Mouse (Mus musculus) E14TG2a.4 (cell line): ENCODE results near the gene Fshr.

Experiments
- H3K27me3 ChIP-seq: 2 replicates; pipeline ENCODE4 v1.6.1; 2014; ENCODE audit warnings: low read length, control low read depth; ENCODE audit not compliant: insufficient read depth
- H3K36me3 ChIP-seq: 2 replicates; pipeline ENCODE4 v1.6.1; 2014; ENCODE audit warnings: low read length, control low read depth; ENCODE audit not compliant: insufficient read depth
- H3K4me1 ChIP-seq: replicated peaks from 2 replicates; pipeline ENCODE4 v1.6.1; 2014; ENCODE audit warnings: low read depth, low read length, control low read depth
- H3K4me3 ChIP-seq: replicated peaks from 2 replicates; pipeline ENCODE4 v1.5.1; 2014; ENCODE audit warnings: mild to moderate bottlenecking, low read length
- H3K9me3 ChIP-seq: 2 replicates; pipeline ENCODE4 v1.6.1; 2014; ENCODE audit warnings: low read length, control low read depth
- CTCF ChIP-seq: conservative IDR thresholded peaks from 2 replicates; pipeline ENCODE4 v1.5.1; 2014; ENCODE audit warnings: low read length
- NANOG ChIP-seq: IDR thresholded peaks from 2 replicates; pipeline ENCODE4 v1.6.1; 2014; ENCODE audit warnings: borderline replicate concordance, low read length, mixed read lengths
- POU5F1 ChIP-seq: IDR thresholded peaks from 2 replicates; pipeline ENCODE4 v1.6.1; 2014; ENCODE audit warnings: low read length, borderline replicate concordance

Gene Fshr

GRCm38 (mm10) chr17:89049071-89049470 lies 151.4 kb downstream of the Fshr start:
- Histone ChIP-seq H3K27me3 (no peaks in the 10 kb centered on the region), H3K9me3 (no peaks in the 10 kb centered on the region), H3K36me3 (no peaks in the 10 kb centered on the region), H3K4me3 (no peak overlapping the region), H3K4me1 (no peaks in the 10 kb centered on the region)
- TF ChIP-seq NANOG (no peak), CTCF (no peak), POU5F1 (no peak)

DNA sequence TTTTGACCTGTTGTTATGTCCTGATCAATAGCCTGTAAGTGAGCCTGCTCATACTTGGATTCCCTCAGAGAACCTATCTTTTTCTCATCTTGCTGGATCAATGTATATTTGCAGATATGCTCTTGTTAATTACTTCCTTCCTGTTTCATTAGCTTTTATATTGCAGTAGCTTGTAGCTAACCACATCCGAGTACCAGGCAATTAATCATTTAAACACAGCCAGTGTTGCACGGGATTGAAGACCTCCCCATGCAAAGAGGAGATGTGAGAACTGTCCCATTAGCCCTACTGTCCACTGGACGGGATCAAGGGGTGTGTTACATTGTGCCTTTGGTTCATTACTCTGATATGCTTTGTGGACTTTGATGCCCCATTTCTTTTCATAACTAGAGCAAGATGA lies 154.5 kb downstream of the Fshr start:
- TF ChIP-seq NANOG: no peak
- no peak for TF ChIP-seq POU5F1
- no peak for TF ChIP-seq CTCF
- no peaks in the 10 kb centered on the region for H3K36me3 ChIP-seq
- no peaks in the 10 kb centered on the region for H3K9me3 ChIP-seq
- H3K27me3 ChIP-seq: no peaks in the 10 kb centered on the region
- no peak overlapping the region for H3K4me3 ChIP-seq
- no peaks in the 10 kb centered on the region for H3K4me1 ChIP-seq

- Histone ChIP-seq H3K4me3 (no peak overlapping the region), H3K4me1 (no peaks in the 10 kb centered on the region), H3K27me3 (no peaks in the 10 kb centered on the region), H3K9me3 (peaks cover 14% of the 10 kb centered on the region), H3K36me3 (no peaks in the 10 kb centered on the region)
- no peak for TF ChIP-seq CTCF
- no peak for TF ChIP-seq NANOG
- TF ChIP-seq POU5F1: no peak
Measured at GRCm38 (mm10) chr17:89036723-89037122, 163.8 kb downstream of the Fshr start.

DNA sequence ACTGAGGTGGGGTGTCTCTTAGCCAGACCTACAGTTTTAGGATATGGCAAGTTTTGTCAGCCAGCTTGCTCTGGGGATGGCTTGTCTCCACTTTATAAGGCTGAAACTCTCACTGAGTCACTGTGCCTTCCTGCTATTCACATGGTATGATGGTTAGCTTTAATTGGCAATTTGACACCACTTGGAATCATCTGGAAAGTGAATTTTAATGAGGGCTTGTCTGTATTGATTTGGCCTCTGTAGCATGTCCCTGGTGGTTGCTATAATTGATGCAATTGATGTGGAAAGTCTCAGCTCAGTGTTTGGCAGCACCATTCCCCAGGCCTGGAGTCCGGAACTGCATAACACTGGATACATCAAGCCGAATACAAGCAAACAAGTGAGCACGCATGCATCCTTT lies 164.4 kb downstream of the Fshr start:
- TF ChIP-seq CTCF: no peak
- TF ChIP-seq POU5F1: no peak
- Histone ChIP-seq H3K36me3 (no peaks in the 10 kb centered on the region), H3K9me3 (peaks cover 20% of the 10 kb centered on the region), H3K4me1 (no peaks in the 10 kb centered on the region), H3K4me3 (no peak overlapping the region), H3K27me3 (no peaks in the 10 kb centered on the region)

GRCm38 (mm10) chr17:89034627-89035026 lies 165.8 kb downstream of the Fshr start:
- TF ChIP-seq CTCF: no peak
- no peak for TF ChIP-seq NANOG
- no peak for TF ChIP-seq POU5F1
- Histone ChIP-seq H3K9me3 (peaks cover 20% of the 10 kb centered on the region), H3K4me1 (no peaks in the 10 kb centered on the region), H3K4me3 (no peak overlapping the region), H3K36me3 (no peaks in the 10 kb centered on the region), H3K27me3 (no peaks in the 10 kb centered on the region)

- Histone ChIP-seq H3K4me3 (no peak overlapping the region), H3K4me1 (no peaks in the 10 kb centered on the region), H3K9me3 (peaks cover 20% of the 10 kb centered on the region), H3K36me3 (no peaks in the 10 kb centered on the region), H3K27me3 (no peaks in the 10 kb centered on the region)
- TF ChIP-seq CTCF (no peak), NANOG (no peak), POU5F1 (no peak)
Measured at GRCm38 (mm10) chr17:89032981-89033380, 167.5 kb downstream of the Fshr start.

DNA sequence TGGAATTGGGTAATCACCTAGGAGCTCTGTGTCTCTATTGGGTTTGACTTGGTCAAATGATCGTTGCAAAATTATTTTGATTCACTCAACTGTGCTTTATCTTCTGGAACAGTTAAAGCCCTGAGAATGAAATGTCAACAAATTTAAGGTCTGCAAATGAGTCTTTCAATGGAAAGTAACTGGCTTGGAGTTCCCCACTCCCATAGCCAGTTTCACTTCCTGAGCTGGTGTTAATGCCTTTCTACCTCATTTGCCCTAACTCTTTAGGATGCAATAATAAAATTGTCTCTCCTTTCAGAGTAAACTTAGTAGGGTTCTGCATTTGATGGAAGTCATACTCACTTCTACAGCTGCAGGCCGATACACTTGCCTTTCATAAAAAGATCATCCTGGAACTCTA lies 181.0 kb downstream of the Fshr start:
- H3K4me3 ChIP-seq: no peak overlapping the region
- no peaks in the 10 kb centered on the region for H3K36me3 ChIP-seq
- H3K4me1 ChIP-seq: no peaks in the 10 kb centered on the region
- no peaks in the 10 kb centered on the region for H3K9me3 ChIP-seq
- TF ChIP-seq NANOG: no peak
- no peak for TF ChIP-seq CTCF
- no peak for TF ChIP-seq POU5F1
- H3K27me3 ChIP-seq: no peaks in the 10 kb centered on the region

- no peak overlapping the region for H3K4me3 ChIP-seq
Measured at GRCm38 (mm10) chr17:89017002-89017401, 183.5 kb downstream of the Fshr start.

DNA sequence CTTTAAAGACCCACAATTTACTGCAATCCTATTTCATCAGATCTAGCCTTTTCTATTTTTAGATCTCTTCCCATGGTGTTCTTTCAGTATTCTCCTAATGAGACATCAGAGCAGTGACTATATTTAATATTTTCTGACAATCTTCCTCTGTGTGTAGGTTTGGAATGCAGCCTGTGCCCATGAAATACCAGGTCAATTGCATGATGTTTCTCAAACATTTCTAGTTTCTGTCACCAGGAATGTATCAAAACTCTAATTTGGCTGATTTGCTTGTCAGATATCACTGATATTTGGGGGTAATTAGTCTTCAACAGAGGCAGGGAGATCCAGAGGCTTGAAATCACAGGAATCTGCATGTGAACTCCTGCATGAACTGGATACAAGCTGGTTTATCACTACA lies 186.8 kb downstream of the Fshr start:
- no peaks in the 10 kb centered on the region for H3K9me3 ChIP-seq
- H3K4me3 ChIP-seq: no peak overlapping the region
- H3K27me3 ChIP-seq: no peaks in the 10 kb centered on the region
- H3K36me3 ChIP-seq: no peaks in the 10 kb centered on the region
- TF ChIP-seq POU5F1 (no peak), CTCF (no peak), NANOG (no peak)
- no peaks in the 10 kb centered on the region for H3K4me1 ChIP-seq

More at GRCm38 (mm10) chr17:89017002-89017401, 183.5 kb downstream of the Fshr start:
- no peaks in the 10 kb centered on the region for H3K4me1 ChIP-seq
- H3K36me3 ChIP-seq: no peaks in the 10 kb centered on the region
- no peaks in the 10 kb centered on the region for H3K27me3 ChIP-seq
- H3K9me3 ChIP-seq: no peaks in the 10 kb centered on the region
- TF ChIP-seq POU5F1: no peak
- TF ChIP-seq NANOG: no peak
- no peak for TF ChIP-seq CTCF
